Mouse (Mus musculus) hindbrain, embryonic 11.5 days (tissue): Measurements from ENCODE around the gene Tbc1d10a. TPM values are rescaled to one million over a fixed set of nuclear protein-coding genes. Genes with fewer than 3 reads are reported as not detected.

ENCODE experiments used
- ATAC-seq: fragments of 200-750 bp; cut with Nextera tagmentation; 2 replicates; pipeline ENCODE4 v1.8.0; 2017; ENCODE audit warnings: mild to moderate bottlenecking, moderate TSS enrichment, moderate library complexity; ENCODE audit not compliant: low FRiP score
- DNase-seq: peaks from one replicate; pipeline ENCODE4 v3.0.0-alpha.2; 2015; ENCODE audit warnings: low spot score
- H3K27ac ChIP-seq: fragments of 300-500 bp; sonication (generic); 2 replicates; pipeline ENCODE4 v1.5.1; 2014; ENCODE audit warnings: mild to moderate bottlenecking, low read depth, low read length
- H3K27me3 ChIP-seq: fragments of 300-500 bp; sonication (generic); 2 replicates; pipeline ENCODE4 v1.6.1; 2014; ENCODE audit warnings: mild to moderate bottlenecking, low read length, moderate library complexity, mixed read lengths; ENCODE audit not compliant: control insufficient read depth, insufficient read depth
- H3K36me3 ChIP-seq: fragments of 300-500 bp; sonication (generic); 2 replicates; pipeline ENCODE4 v1.6.1; 2014; ENCODE audit warnings: mild to moderate bottlenecking, low read length, moderate library complexity, mixed read lengths; ENCODE audit not compliant: control insufficient read depth, insufficient read depth
- H3K4me1 ChIP-seq: fragments of 300-500 bp; sonication (generic); replicated peaks from 2 replicates; pipeline ENCODE4 v1.6.1; 2014; ENCODE audit warnings: low read length, mixed read lengths; ENCODE audit not compliant: control insufficient read depth, insufficient read depth
- H3K4me2 ChIP-seq: fragments of 300-500 bp; sonication (generic); replicated peaks from 2 replicates; pipeline ENCODE4 v1.6.1; 2014; ENCODE audit warnings: mild to moderate bottlenecking, low read depth, low read length
- H3K4me3 ChIP-seq: fragments of 300-500 bp; sonication (generic); 2 replicates; pipeline ENCODE4 v1.5.1; 2014; ENCODE audit warnings: low read depth, low read length
- H3K9ac ChIP-seq: fragments of 300-500 bp; sonication (generic); 2 replicates; pipeline ENCODE4 v1.6.1; 2014; ENCODE audit warnings: low read depth, low read length
- H3K9me3 ChIP-seq: fragments of 300-500 bp; sonication (generic); 2 replicates; pipeline ENCODE4 v1.6.1; 2016; ENCODE audit warnings: low read length; ENCODE audit not compliant: control insufficient read depth
- WGBS: fragments of 180-500 bp; shearing (Covaris S2); extraction: QIAGEN DNeasy Blood & Tissue Kit; methylation state at CpG from one replicate; pipeline ENCODE4 v1.1.7; 2014; 5-methylcytosine and 5-hydroxymethylcytosine counted together
- polyA plus RNA-seq: library from polyadenylated mRNA; unstranded; fragments of >200 nt; fragmentation: Nextera tagmentation; extraction: Ambion mirVana; gene quantifications from 2 replicates; pipeline ENCODE4 v1.2.1, GENCODE M21; 2014

Tbc1d10a gene
- polyA plus RNA-seq, 1 experiment from 2014 or later = 13.8 TPM

DNA sequence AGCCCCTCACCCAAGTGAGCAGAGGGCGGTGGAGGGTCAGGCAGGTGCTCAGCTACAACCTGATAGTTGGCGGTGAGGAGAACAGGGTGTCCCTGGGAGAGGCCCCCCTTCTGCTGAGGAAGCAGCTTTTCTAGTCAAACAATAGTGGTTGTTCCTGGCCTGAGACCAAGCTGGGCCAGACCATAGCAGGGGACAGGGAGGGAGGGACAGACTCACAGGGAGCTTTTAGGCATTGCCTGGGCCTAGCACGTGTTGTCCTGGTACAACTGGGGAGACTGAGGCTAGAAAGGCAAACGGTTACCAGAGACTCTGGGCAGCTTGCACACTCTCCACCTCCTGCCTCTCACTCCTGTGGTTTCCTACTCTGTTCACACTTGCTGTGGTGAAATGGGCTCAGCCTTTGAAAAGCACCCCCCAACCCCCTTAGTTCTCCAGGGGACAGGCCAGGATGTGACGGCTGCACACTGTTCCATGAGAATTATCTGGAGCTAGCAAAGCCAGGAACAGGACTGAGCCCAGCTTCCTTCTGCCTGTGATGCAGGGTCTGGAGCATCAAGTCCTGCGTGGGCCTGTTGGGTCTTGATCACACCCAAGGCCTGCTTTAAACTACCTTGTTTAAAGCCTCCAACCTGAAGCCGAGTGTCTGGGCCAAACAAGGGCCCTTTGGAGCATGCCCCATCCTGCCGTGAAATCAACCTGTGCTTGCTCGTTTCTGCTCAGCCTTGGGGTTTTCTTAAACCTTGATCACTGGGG, 29.8 kb downstream of the Tbc1d10a start:
- H3K9me3 ChIP-seq = no peaks in the 10 kb centered on the region
- DNase-seq (no peak), ATAC-seq (no peak)
- no peak overlapping the region for H3K9ac ChIP-seq
- no peak overlapping the region for H3K4me3 ChIP-seq
- H3K4me1 ChIP-seq = peaks cover 2% of the 10 kb centered on the region; the same call in 1 of the 2 replicates
- 89% methylated on average over 9 of the region's 9 CpGs for WGBS
- peaks cover 8% of the 10 kb centered on the region for H3K27me3 ChIP-seq
- no peak overlapping the region for H3K4me2 ChIP-seq
- H3K36me3 ChIP-seq = 0 out of 2 replicates have a peak, but pooled peaks cover 3% of the 10 kb centered on the region
- no peak overlapping the region for H3K27ac ChIP-seq

DNA sequence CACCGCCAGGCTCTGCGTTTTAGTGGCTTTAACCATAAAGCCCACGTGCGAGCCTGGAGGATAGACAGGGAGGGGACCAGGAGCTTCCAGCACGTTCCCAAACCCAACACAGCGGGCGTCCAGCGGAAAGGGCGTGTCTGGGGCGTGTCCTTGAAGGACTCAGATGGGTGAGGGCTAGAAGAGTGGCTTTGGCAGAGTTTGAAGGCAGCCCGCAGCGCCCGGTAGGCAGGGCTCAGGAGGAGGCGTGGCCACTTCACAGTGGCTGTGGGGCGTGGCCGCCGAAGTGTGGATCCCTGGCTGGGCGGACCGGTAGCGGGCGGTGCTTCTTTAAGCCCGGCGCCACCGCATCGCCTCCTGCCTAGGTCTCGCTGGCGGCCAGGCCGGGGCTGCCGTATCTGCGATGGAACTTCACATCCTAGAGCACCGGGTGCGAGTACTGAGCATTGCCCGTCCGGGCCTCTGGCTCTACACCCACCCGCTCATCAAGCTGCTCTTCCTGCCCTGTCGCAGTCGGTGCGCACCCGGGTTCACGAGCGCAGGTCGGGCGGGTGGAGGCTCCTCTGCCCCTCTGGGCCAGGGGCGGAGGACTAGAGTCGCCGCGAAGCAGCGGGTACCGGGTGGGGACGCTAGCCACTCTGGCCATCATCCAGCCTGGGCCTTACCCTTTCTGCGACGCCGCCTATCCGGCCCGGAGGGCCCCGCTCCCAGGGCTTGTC, 31.5 kb downstream of the Tbc1d10a start, which contains the start of gene Castor1:
Gene Castor1 (plus strand): TSS at position 312 of the 716 bp plus-strand sequence.
- H3K4me2 ChIP-seq = peak within 1 kb of the TSS; percentile 91
- peak; percentile 82 for DNase-seq
- peaks cover 8% of the 10 kb centered on the region for H3K27me3 ChIP-seq
- WGBS = 3% methylated on average over 55 of the region's 56 CpGs
- H3K27ac ChIP-seq = no peak within 1 kb of the TSS
- H3K4me1 ChIP-seq = peaks cover 2% of the 10 kb centered on the region; the same call in 1 of the 2 replicates
- no peaks in the 10 kb centered on the region for H3K9me3 ChIP-seq
- no peaks in the 10 kb centered on the region for H3K36me3 ChIP-seq
- peak within 1 kb of the TSS; percentile 55; the same call in 1 of the 2 replicates for H3K9ac ChIP-seq
- ATAC-seq = peak; percentile 77
- peak within 1 kb of the TSS; percentile 44 for H3K4me3 ChIP-seq

- no peak for ATAC-seq
- no peak overlapping the region for H3K27ac ChIP-seq
- H3K36me3 ChIP-seq = no peaks in the 10 kb centered on the region
- no peaks in the 10 kb centered on the region for H3K9me3 ChIP-seq
- H3K4me3 ChIP-seq = peak overlapping the region; percentile 44
- WGBS = 6% methylated on average over 6 of the region's 6 CpGs
- H3K4me2 ChIP-seq = peak overlapping the region; percentile 91
- DNase-seq = no peak
- H3K27me3 ChIP-seq = peaks cover 8% of the 10 kb centered on the region
- peaks cover 2% of the 10 kb centered on the region; the same call in 1 of the 2 replicates for H3K4me1 ChIP-seq
- H3K9ac ChIP-seq = no peak overlapping the region
Observed at GRCm38 (mm10) chr11:4218637-4219036, 32.0 kb downstream of the Tbc1d10a start.

- peak; percentile 56 for DNase-seq
- Histone ChIP-seq H3K9me3 (no peaks in the 10 kb centered on the region), H3K27me3 (peaks cover 8% of the 10 kb centered on the region), H3K4me3 (no peak overlapping the region), H3K4me2 (no peak overlapping the region), H3K36me3 (no peaks in the 10 kb centered on the region), H3K27ac (no peak overlapping the region), H3K9ac (no peak overlapping the region), H3K4me1 (peaks cover 2% of the 10 kb centered on the region; the same call in 1 of the 2 replicates)
- 17% methylated on average over 2 of the region's 2 CpGs for WGBS
- ATAC-seq = no peak
Observed at GRCm38 (mm10) chr11:4219317-4219751, 32.7 kb downstream of the Tbc1d10a start.

- Histone ChIP-seq H3K4me2 (no peak overlapping the region), H3K36me3 (no peaks in the 10 kb centered on the region), H3K27me3 (peaks cover 8% of the 10 kb centered on the region), H3K9me3 (no peaks in the 10 kb centered on the region), H3K4me1 (peaks cover 2% of the 10 kb centered on the region; the same call in 1 of the 2 replicates), H3K4me3 (no peak overlapping the region), H3K9ac (no peak overlapping the region), H3K27ac (no peak overlapping the region)
- ATAC-seq (no peak), DNase-seq (no peak)
- 65% methylated on average over 9 of the region's 9 CpGs for WGBS
Observed at GRCm38 (mm10) chr11:4219908-4220307, 33.3 kb downstream of the Tbc1d10a start.

DNA sequence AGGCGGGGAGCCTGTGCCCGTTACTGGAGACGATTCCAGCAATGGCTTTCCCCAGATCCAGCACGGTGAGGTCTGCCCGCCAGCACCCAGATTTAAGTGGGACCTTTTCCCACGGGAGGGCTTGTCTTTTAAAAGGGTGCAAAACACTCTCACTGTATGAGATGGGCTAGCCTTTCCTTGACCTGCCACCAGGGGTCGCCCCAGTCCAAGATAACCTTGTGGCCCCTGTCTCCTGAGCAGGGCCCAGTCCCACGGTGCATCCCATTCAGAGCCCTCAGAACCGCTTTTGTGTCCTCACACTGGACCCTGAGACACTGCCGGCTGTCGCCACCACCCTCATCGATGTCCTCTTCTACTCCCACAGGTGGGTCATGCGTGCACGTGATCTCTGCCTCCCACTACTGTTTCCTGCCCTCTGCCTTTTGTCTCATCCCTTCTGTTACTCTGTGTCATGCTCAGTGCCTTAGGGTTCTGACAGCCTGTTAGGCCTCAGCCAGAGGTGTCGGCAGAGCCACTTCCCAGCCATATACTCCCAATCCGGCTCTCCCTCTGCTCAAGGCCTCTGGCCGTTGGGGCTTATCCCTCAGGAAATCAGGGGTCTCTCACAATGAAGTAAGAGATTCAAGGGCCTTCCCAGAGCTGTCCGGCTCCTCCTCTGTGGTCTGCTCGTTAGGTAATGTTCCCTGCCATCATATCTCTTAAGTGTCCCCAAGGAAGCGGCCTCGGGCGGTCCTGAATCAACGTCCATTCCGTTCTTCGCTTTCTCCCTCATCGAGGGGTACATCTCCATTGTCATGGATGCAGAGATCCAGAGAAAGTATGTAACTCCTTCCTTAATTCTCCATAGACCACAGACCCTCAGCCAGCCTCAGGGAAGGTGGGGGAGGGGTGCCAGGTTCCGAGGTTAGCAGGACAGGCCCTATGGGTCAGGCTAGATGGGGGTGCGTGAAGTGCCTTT, 34.1 kb downstream of the Tbc1d10a start:
- Histone ChIP-seq H3K36me3 (no peaks in the 10 kb centered on the region), H3K27ac (no peak overlapping the region), H3K9me3 (no peaks in the 10 kb centered on the region), H3K4me2 (no peak overlapping the region), H3K4me1 (peaks cover 2% of the 10 kb centered on the region; the same call in 1 of the 2 replicates), H3K4me3 (no peak overlapping the region), H3K9ac (no peak overlapping the region), H3K27me3 (peaks cover 8% of the 10 kb centered on the region)
- peak; percentile 79 for DNase-seq
- 0 out of 2 replicates have a peak, but pooled peaks have one; percentile 52 for ATAC-seq
- WGBS = 49% methylated on average over 28 of the region's 28 CpGs

- DNase-seq = no peak
- H3K9me3 ChIP-seq = no peaks in the 10 kb centered on the region
- no peak overlapping the region for H3K9ac ChIP-seq
- H3K4me1 ChIP-seq = peaks cover 2% of the 10 kb centered on the region; the same call in 1 of the 2 replicates
- no peak overlapping the region for H3K4me3 ChIP-seq
- 81% methylated on average over 17 of the region's 17 CpGs for WGBS
- H3K36me3 ChIP-seq = no peaks in the 10 kb centered on the region
- H3K4me2 ChIP-seq = no peak overlapping the region
- H3K27ac ChIP-seq = no peak overlapping the region
- ATAC-seq = no peak
- peaks cover 8% of the 10 kb centered on the region for H3K27me3 ChIP-seq
Observed at GRCm38 (mm10) chr11:4222046-4222950, 35.7 kb downstream of the Tbc1d10a start.
